12 mouse cellular contexts compared by ENCODE assay signal in the genomic region with DNA sequence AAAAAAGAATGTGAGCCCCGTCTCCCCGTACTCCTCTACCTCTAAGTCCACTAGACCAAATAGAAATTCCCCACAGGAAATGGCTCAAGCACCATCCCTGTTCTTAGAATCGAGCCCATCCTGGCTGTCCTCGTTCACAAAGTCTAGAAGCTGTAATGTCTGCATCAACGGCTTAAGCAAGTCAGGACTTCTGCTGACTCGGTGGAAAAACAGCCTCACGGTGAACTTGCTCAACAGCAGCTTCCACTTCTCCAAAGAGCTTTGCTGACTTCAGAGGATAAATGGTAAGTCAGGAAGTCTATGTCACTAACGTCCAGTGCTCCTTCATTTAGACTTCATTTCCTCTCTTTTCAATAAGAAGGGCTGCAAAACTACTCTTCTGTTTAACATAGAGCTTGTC. TPM values are rescaled to one million over a fixed set of nuclear protein-coding genes. Genes with fewer than 3 reads are reported as not detected.
A peak's percentile ranks its signal among the peaks of the same experiment; 100 is the strongest.
DNase-seq lines count a peak whose midpoint lies in the region; ATAC-seq and TF ChIP-seq lines count a peak whose summit lies in the region.
"Had no signal": no experiment of that assay in that cellular context is flagged by ENCODE, and none has a peak within 500 bp of the region (broad histone marks: within the 10 kb centered on the region; RNA-seq: fewer than 3 reads in every experiment).

No protein-coding gene starts in this region.

- peak overlapping the region; percentile 10; the same call in 1 of the 2 replicates for H3K27ac ChIP-seq in intestine, postnatal 0 days (ENCODE audit: low read depth, low read length)
- H3K27ac ChIP-seq in intestine, embryonic 16.5 days (ENCODE audit: low read length): no peak overlapping the region
- H3K27ac ChIP-seq: heart, embryonic 15.5 days had no signal

- H3K4me1 ChIP-seq in intestine, postnatal 0 days (replicated peaks; ENCODE audit: control insufficient read depth, insufficient read depth, low read length): no peaks in the 10 kb centered on the region
- H3K4me1 ChIP-seq in intestine, embryonic 16.5 days (ENCODE audit: control insufficient read depth, insufficient read depth, low read length): no peaks in the 10 kb centered on the region
- H3K4me1 ChIP-seq: heart, embryonic 15.5 days had no signal

- H3K9ac ChIP-seq in intestine, postnatal 0 days (ENCODE audit: low read depth, low read length): no peak overlapping the region
- H3K9ac ChIP-seq in intestine, embryonic 16.5 days (ENCODE audit: low read depth, low read length): no peak overlapping the region
- H3K9ac ChIP-seq: heart, embryonic 15.5 days had no signal

- peak; percentile 17 to 37 for DNase-seq in monocyte, adult 2 months (ENCODE audit: low read depth in 1 of 2, low spot score in 2 of 2)
- DNase-seq in kidney, postnatal 14 days: peak; percentile 34
- DNase-seq in skeletal muscle tissue, adult 2 months (ENCODE audit: low read depth, low spot score): peak; percentile 51
- no peak for DNase-seq in thymus, adult 18-20 months
- DNase-seq in embryo, embryonic 9.5 days (ENCODE audit: extremely low spot score): no peak
- DNase-seq: adrenal gland, adult 8-10 months; cerebellum, postnatal 10 days had no signal

- TF ChIP-seq CTCF in intestine, postnatal 0 days (IDR thresholded peaks at IDR 0.05; ENCODE audit: low read depth): no peak

- peaks cover 15% of the 10 kb centered on the region for H3K36me3 ChIP-seq in intestine, postnatal 0 days (ENCODE audit: control insufficient read depth, insufficient read depth)
- H3K36me3 ChIP-seq in intestine, embryonic 16.5 days (ENCODE audit: control insufficient read depth, insufficient read depth, low read length): peaks cover under 1% of the 10 kb centered on the region; the same call in 1 of the 2 replicates
- H3K36me3 ChIP-seq: G1E had no signal

- H3K4me3 ChIP-seq in intestine, postnatal 0 days (ENCODE audit: low read depth, low read length): no peak overlapping the region
- H3K4me3 ChIP-seq in intestine, embryonic 16.5 days (ENCODE audit: low read length): no peak overlapping the region
- H3K4me3 ChIP-seq: heart, embryonic 15.5 days had no signal

- no peak overlapping the region for H3K4me2 ChIP-seq in intestine, postnatal 0 days (replicated peaks; ENCODE audit: low read depth)
- H3K4me2 ChIP-seq in intestine, embryonic 16.5 days (ENCODE audit: low read depth, low read length): no peak overlapping the region
- H3K4me2 ChIP-seq: heart, embryonic 15.5 days had no signal

- H3K27me3 ChIP-seq in intestine, postnatal 0 days (replicated peaks; ENCODE audit: control insufficient read depth, insufficient read depth, low read length): no peaks in the 10 kb centered on the region
- no peaks in the 10 kb centered on the region for H3K27me3 ChIP-seq in intestine, embryonic 16.5 days (replicated peaks; ENCODE audit: control insufficient read depth, insufficient read depth, low read length)
- H3K27me3 ChIP-seq: heart, embryonic 15.5 days had no signal

- H3K9me3 ChIP-seq in intestine, postnatal 0 days (ENCODE audit: control insufficient read depth): no peaks in the 10 kb centered on the region
- H3K9me3 ChIP-seq in intestine, embryonic 16.5 days (ENCODE audit: control insufficient read depth, low read length): no peaks in the 10 kb centered on the region
- H3K9me3 ChIP-seq: G1E; heart, embryonic 15.5 days had no signal

- ATAC-seq in intestine, postnatal 0 days: peak; percentile 54; the same call in 1 of the 2 replicates
- no peak; the same call in 1 of the 2 replicates for ATAC-seq in intestine, embryonic 16.5 days
- ATAC-seq in monocyte, adult 5-6 weeks (replicated peaks; ENCODE audit: insufficient number of reproducible peaks, low FRiP score, low TSS enrichment, poor library complexity, severe bottlenecking): no peak; the same call in 1 of the 2 replicates

- WGBS in intestine, postnatal 0 days: 44% methylated on average over 8 of the region's 8 CpGs
- WGBS in intestine, embryonic 16.5 days: 62% methylated on average over 8 of the region's 8 CpGs

RNA-seq across cellular contexts. Expression of a gene that starts 11.4 kb away (rescaled TPM):
- polyA plus RNA-seq in intestine, postnatal 0 days (2015; fragmentation: Nextera tagmentation; extraction: Ambion mirVana): 108 and 112 TPM in 2 replicates
- 54.6 and 62.4 TPM in 2 replicates for polyA plus RNA-seq in intestine, embryonic 16.5 days (2015; fragmentation: Nextera tagmentation; extraction: Ambion mirVana)
- 46.5 to 73.2 TPM (median 54.2 TPM) in 3 replicates for total RNA-seq in monocyte, adult 5-6 weeks (2017)

RNA-seq across cellular contexts. Expression of a gene that starts 56.2 kb away (rescaled TPM):
- 3.6 and 4.0 TPM in 2 replicates for polyA plus RNA-seq in intestine, postnatal 0 days (2015; fragmentation: Nextera tagmentation; extraction: Ambion mirVana)
- 12.4 and 13.3 TPM in 2 replicates for polyA plus RNA-seq in intestine, embryonic 16.5 days (2015; fragmentation: Nextera tagmentation; extraction: Ambion mirVana)
- total RNA-seq in monocyte, adult 5-6 weeks (2017): not detected in 3 replicates
- polyA plus RNA-seq: G1E had no signal

Comparison
In these comparisons a context has a peak if more than half of its experiments do, and no peak if none do; other contexts are left out.
1. DNase-seq: peak in monocyte, adult 2 months (2 of 2), kidney, postnatal 14 days (single experiment) and skeletal muscle tissue, adult 2 months (single experiment); none in thymus, adult 18-20 months (0 of 2) and embryo, embryonic 9.5 days (single experiment).